Mouse (Mus musculus): ENCODE data around the gene Zkscan8. TPM values are rescaled to one million over a fixed set of nuclear protein-coding genes. Genes with fewer than 3 reads are reported as not detected.

Zkscan8 gene
- total RNA-seq, 2 experiments from 2014 or later, result 10.6 to 13.6 TPM

Other genes with a start within 250 kb of the Zkscan8 start
- gene Gpx5, start 238.4 kb downstream of the Zkscan8 start, total RNA-seq (2021), result not detected
- gene Gpx6, start 219.0 kb downstream of the Zkscan8 start, total RNA-seq (2021), result not detected
- gene Olfr1367, start 184.2 kb downstream of the Zkscan8 start, total RNA-seq (2021), result not detected
- 1 to 10 TPM; 8.0 to 8.5 TPM for gene Zscan12, start 168.3 kb downstream of the Zkscan8 start, total RNA-seq (2021)
- 10 to 100 TPM; 36.7 to 40.7 TPM for gene Zkscan3, start 128.4 kb downstream of the Zkscan8 start, total RNA-seq (2021)
- 1 to 10 TPM; 1.5 to 2.1 TPM for gene Pgbd1, start 90.1 kb downstream of the Zkscan8 start, total RNA-seq (2021)
- 10 to 100 TPM; 27.6 to 30.0 TPM for gene Zscan26, start 77.4 kb downstream of the Zkscan8 start, total RNA-seq (2021)
- 1 to 10 TPM in 1 of 2 experiments, under 1 TPM in 1; 0.77 to 1.0 TPM for gene Nkapl, start 62.6 kb downstream of the Zkscan8 start, total RNA-seq (2021)
- gene Zkscan4, start 52.2 kb downstream of the Zkscan8 start, total RNA-seq (2021), result 1 to 10 TPM; 7.4 TPM
- not detected for gene Gm10065, start 51.7 kb downstream of the Zkscan8 start, total RNA-seq (2021)
- gene AK157302, start 35.9 kb downstream of the Zkscan8 start, total RNA-seq (2021), result 10 to 100 TPM; 16.5 to 17.2 TPM
- gene Gm11273, start 29.7 kb downstream of the Zkscan8 start, total RNA-seq (2021), result 10 to 100 TPM; 56.4 to 59.3 TPM
- gene Olfr1366, start 11.7 kb upstream of the Zkscan8 start, total RNA-seq (2021), result not detected
- not detected for gene Olfr1535, start 28.8 kb upstream of the Zkscan8 start, total RNA-seq (2021)
- gene Olfr1364, start 50.6 kb upstream of the Zkscan8 start, total RNA-seq (2021), result not detected
- gene Olfr1362, start 82.9 kb upstream of the Zkscan8 start, total RNA-seq (2021), result not detected
- gene Olfr11, start 111.4 kb upstream of the Zkscan8 start, total RNA-seq (2021), result not detected
- gene Olfr1361, start 132.3 kb upstream of the Zkscan8 start, total RNA-seq (2021), result not detected
- not detected for gene Olfr1360, start 146.3 kb upstream of the Zkscan8 start, total RNA-seq (2021)
- not detected for gene Olfr1359, start 167.0 kb upstream of the Zkscan8 start, total RNA-seq (2021)
- gene Hist1h2bl, start 185.0 kb upstream of the Zkscan8 start, total RNA-seq (2021), result 10 to 100 TPM; 41.4 to 52.8 TPM
- 10 to 100 TPM; 68.4 to 76.2 TPM for gene Hist1h2ai, start 185.3 kb upstream of the Zkscan8 start, total RNA-seq (2021)
- 10 to 100 TPM; 69.3 to 80.8 TPM for gene Hist1h3h, start 186.5 kb upstream of the Zkscan8 start, total RNA-seq (2021)
- gene Hist1h2bm, start 190.9 kb upstream of the Zkscan8 start, total RNA-seq (2021), result 10 to 100 TPM; 10.1 to 13.9 TPM
- 10 to 100 TPM; 13.5 to 16.2 TPM for gene Hist1h4j, start 203.9 kb upstream of the Zkscan8 start, total RNA-seq (2021)
- gene Hist1h4k, start 219.4 kb upstream of the Zkscan8 start, total RNA-seq (2021), result 100 to 1,000 TPM; 306 to 311 TPM
- gene Hist1h2ak, start 222.7 kb upstream of the Zkscan8 start, total RNA-seq (2021), result 10 to 100 TPM; 23.0 to 24.1 TPM
- 10 to 100 TPM; 23.0 to 25.1 TPM for gene Hist1h2bn, start 223.0 kb upstream of the Zkscan8 start, total RNA-seq (2021)
- 10 to 100 TPM; 19.5 to 20.4 TPM for gene Hist1h1b, start 249.5 kb upstream of the Zkscan8 start, total RNA-seq (2021)

Measured in left cerebral cortex, postnatal 10 days (tissue).